15 mouse cellular contexts compared by ENCODE assay signal in genomic region chr3:109313501-109313900, GRCm38 (mm10).
"Had no signal": no experiment of that assay in that cellular context is flagged by ENCODE, and none has a peak within 500 bp of the region (broad histone marks: within the 10 kb centered on the region; RNA-seq: fewer than 3 reads in every experiment).

No protein-coding gene starts in this region.

- H3K4me1 ChIP-seq: stomach, embryonic 15.5 days had no signal

- H3K4me3 ChIP-seq: neural tube, embryonic 15.5 days; stomach, embryonic 15.5 days had no signal

- H3K9me3 ChIP-seq: neural tube, embryonic 15.5 days; stomach, embryonic 15.5 days had no signal

- H3K27ac ChIP-seq: neural tube, embryonic 15.5 days; stomach, embryonic 15.5 days; stomach, postnatal 0 days had no signal

- H3K27me3 ChIP-seq: neural tube, embryonic 15.5 days; stomach, embryonic 15.5 days had no signal

- H3K9ac ChIP-seq: neural tube, embryonic 15.5 days; stomach, embryonic 15.5 days had no signal

- DNase-seq: retina, postnatal 1 day; right cerebral cortex, adult 18-20 months; right cerebral cortex, postnatal 14 days; right cerebral cortex, postnatal 25 days; right cerebral cortex, postnatal 4 days; spleen, adult 18-20 months; thymus, adult 18-20 months; thymus, adult 2 months; thymus, postnatal 14 days; thymus, postnatal 25 days; thymus, postnatal 36 days; thymus, postnatal 4 days had no signal

- H3K36me3 ChIP-seq: neural tube, embryonic 15.5 days; stomach, embryonic 15.5 days had no signal

- H3K4me2 ChIP-seq: neural tube, embryonic 15.5 days; stomach, embryonic 15.5 days had no signal
